Mouse (Mus musculus): ENCODE data around the gene Clic4.
"Not testable (repeated sequence)": the region's sequence is repeated elsewhere in the genome, so short reads cannot be mapped to it uniquely, and the experiment has no call there.

Clic4 gene

GRCm38 (mm10) chr4:135230661-135231060 lies 42.0 kb downstream of the Clic4 start:
- DNase-seq: no peak

DNA sequence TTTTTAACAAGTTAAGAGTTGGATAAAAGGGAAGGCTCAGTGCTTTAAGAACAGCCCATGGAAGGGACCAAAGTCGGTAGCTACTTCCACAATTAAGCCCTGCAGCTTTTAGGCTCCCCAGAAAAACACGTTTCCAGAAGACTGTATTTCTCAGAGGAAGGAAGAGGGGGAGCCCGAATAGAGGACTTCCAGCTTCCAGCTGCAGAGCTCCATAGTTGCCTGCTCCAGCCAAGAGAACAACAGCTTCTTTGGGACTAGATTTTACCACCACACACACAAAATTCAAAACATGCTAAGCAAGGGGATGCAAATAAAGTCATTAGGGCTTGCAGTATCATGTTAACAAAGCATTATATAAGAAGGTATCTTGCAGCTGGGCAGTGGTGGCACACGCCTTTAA lies 42.7 kb downstream of the Clic4 start:
- no peak for DNase-seq

DNA sequence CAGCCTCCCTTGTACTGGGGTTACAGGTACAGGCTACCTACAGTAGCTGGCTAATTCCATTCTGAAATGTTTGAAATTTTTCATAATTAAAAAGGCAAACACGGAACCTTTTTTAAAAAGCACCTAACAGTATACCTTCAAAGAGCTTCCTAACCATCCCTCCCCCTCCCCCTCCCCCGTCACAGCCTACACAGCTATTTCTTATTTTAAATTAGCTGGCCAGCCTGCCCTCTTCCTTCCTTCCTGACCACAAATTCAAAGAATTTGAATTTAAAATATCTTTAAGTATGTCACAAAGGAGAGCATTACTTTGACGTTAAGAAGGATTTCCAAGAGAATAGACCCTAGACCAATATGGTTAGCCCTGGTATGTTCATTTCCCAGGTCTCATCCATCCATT lies 44.5 kb downstream of the Clic4 start:
- DNase-seq: no peak

DNA sequence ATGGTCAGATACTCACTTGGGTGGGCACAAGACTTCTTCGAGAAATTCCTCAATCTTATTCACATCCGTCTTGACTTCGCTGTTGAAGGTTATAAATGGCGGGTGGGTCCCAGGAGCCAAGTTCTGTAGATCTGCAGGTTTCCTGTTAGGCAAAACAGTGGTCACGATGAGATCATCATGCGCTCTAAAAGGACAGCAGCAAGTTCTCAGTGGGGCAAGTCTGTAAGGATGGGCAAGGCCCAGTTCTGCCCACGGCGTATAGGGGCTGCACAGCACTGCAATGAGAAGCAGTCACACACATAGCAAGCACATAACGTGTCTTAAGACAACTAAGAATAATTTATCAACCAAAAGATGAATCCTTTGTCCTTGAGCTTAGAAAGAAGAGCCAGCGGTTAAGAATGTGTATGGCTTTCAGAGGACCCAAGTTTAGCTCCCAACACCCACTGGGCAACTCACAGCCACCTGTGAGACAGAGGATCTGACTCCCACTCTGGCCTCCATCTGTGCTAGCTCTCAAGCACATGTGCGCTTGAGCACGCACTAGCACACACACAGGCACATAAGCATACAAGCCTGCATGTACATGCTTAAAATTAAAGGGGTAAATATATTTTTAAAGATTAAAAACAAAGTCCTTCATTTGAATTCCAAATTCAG lies 46.5 kb downstream of the Clic4 start:
- no peak for DNase-seq

- DNase-seq: no peak
These were observed 48.8 kb downstream of the Clic4 start for GRCm38 (mm10) chr4:135223808-135224207.

GRCm38 (mm10) chr4:135221632-135222407 lies 50.8 kb downstream of the Clic4 start:
- no peak for DNase-seq

GRCm38 (mm10) chr4:135220641-135221040 lies 52.0 kb downstream of the Clic4 start:
- DNase-seq: no peak

- peak; percentile 90 for DNase-seq
These were observed 53.0 kb downstream of the Clic4 start for GRCm38 (mm10) chr4:135219652-135220051.

DNA sequence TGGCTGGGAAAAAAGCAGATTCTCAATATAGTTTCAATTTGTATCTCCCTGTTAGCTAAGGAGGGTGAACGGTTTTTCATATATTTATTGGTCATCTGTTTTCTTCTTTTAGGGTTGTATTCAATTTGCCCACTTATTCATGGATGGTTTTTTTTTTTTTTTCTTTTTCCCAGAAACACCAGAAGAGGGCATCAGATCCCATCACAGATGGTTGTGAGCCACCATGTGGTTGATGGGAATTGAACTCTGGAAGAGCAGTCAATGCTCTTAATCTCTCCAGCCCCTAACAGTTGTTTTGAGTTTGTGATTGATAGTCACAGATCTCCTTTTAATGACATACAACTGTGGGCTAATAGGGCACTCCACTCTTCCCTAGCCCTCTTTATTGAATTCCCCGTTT lies 62.8 kb downstream of the Clic4 start:
- DNase-seq: no peak

DNA sequence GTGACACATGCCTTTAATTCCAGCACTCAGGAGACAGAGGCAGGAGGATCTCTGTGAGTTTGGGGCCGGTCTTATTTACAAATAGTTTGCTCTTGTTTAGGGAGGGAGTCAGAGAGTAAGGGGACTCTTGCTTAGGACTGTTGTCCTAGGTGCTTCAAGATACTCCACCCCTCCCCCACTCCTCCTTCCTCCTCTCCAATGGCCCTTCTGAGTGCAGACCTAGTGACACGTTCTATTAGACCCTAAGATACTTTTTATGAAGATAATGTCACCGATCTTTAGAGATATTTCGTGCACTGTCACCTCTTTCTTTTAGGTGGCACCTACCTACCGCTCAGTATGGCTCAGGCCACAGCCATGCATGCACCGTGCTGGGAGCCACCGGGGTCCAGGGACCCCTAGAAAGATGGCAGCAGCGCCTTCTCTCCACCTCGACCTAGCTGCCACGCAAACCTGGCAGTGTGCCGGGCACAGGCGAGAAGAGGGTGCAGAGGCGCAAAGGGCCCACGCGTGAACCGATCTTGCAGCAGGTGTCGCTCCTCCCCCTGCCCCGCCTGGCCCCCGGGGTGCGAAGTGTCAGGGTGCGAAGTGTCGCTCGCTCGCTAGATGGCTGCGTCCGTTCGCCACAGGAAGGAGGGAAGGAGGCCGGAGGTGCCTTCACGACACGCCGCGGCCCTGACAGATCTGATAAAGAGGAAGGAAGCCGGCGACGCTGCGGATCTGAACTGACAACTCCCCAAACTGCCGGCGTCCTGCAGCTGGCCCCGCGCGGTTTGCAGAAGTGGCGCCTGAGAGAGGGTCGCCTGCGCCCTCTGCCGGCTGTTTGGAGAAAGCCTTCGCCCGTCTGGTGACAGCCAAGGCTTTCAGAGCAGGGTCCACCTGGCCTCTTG lies 66.7 kb downstream of the Clic4 start:
- DNase-seq: peak; percentile 86

DNA sequence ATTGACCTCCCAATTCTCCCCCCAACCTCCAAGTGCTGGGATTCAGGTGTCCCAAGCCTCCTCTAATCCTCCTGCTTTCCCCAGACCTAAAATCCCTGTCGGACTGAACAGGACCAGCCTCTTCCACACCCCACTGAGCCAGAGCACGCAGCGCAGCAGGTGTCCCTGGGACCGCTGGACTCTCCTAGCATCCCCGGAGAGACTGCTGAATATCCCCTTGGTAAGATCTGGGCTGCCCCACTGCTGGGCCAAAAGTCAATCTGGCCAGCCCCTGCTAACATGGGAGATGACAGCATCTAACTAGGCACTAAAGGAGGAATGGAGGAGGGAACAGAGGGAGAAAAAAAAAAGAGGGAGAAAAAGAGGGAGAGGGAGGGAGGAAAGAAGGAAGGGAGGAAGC lies 67.4 kb downstream of the Clic4 start:
- no peak for DNase-seq

- no peak for DNase-seq
These were observed 67.9 kb downstream of the Clic4 start for GRCm38 (mm10) chr4:135204666-135205065.

GRCm38 (mm10) chr4:135203806-135204560 lies 68.6 kb downstream of the Clic4 start:
- DNase-seq: no peak

- DNase-seq: no peak
These were observed 69.3 kb downstream of the Clic4 start for GRCm38 (mm10) chr4:135203279-135203678.

DNA sequence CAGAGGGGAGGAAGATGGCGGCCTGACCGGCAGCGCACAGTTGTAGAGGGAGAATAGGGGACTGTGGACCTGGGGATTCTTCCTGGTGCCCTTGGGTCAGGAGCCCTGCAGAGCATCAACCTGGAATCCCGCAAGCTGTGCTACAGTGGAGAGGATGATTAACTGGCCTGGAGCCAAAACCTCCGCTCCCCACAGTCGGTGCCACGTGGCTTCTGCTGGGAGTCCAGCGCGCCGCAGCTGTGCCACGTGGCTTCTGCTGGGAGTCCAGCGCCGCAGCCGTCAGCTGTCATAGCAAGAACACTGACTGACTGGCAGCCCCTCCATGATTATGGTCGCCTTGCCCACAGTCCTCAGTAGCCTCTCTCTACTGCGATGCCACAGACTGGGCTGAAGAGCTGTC lies 70.8 kb downstream of the Clic4 start:
- DNase-seq: no peak

GRCm38 (mm10) chr4:135197857-135198256 lies 74.8 kb downstream of the Clic4 start:
- DNase-seq: no peak

DNA sequence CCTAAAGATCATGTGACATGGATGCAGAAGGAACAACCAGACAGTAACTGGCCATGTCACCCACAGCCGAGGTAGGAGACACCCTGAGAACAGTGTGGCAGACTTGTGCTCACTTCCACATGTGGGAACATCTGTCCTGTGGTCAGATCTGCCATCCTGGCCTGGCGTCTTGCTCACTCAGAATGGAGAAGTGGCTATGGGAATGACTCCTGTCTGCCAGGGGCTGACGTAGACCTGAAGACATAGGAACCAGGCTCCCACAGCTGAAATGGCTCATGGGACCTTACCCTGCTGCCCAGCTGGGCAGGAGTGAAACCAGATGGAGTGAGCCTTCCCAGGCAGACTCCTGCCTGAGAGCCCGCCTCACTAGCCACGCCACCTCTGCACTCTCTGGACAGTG lies 79.8 kb downstream of the Clic4 start:
- DNase-seq: no peak

DNA sequence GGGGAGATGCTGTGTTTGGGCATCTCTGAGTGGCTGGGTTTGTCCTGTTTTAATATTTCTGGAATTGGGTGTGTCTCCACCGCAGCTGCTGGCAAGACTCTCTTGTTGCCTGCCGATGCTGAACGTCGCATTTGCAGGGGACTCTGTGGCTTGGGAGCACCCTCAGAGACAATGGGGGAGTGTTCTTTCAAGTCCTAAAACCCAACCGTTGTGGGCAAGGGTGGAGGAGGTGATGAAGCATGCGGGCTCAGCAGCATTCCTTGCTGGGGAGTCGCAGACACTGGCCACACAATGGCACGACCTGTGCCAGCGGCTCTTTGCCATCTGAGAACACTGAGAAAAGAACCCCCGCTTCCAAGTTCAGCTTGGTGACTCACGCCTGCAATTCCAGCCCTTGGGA lies 81.0 kb downstream of the Clic4 start:
- DNase-seq: no peak

DNA sequence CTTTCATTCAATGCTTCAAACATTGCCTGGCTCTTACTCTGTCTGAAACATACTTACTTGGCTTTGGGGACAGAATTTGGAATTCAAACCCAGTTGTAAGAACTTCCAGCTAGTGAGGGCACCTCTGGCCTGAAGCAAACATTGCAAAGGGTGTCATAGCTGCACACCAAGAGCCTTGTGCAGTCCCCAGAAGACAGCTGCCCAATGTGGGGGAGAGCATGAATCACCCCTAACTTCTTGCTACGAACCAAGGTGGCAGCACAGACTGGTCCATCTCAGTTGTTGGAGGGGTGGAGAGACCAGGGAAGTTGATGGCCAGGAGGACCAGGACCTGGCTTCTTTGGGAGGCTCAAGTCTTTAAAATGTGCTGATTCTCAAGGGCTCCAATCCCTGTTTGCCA lies 81.4 kb downstream of the Clic4 start:
- DNase-seq: no peak

DNA sequence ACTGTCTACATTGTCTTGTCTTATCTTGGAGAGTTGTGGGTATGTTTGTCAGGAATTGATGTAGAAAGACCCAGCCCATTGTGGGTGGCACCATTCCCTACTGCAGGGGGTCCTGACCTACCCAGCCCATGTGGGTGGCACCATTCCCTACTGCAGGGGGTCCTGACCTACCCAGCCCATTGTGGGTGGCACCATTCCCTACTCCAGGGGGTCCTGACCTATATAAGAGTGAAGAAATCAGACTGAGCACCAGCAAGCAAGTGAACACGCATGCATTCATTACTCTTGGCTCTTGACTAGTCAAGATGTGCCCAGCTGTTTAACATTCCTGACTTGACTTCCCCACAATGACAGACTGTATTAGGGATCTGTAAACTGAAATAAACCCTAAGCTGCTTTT lies 82.2 kb downstream of the Clic4 start:
- no peak for DNase-seq

DNA sequence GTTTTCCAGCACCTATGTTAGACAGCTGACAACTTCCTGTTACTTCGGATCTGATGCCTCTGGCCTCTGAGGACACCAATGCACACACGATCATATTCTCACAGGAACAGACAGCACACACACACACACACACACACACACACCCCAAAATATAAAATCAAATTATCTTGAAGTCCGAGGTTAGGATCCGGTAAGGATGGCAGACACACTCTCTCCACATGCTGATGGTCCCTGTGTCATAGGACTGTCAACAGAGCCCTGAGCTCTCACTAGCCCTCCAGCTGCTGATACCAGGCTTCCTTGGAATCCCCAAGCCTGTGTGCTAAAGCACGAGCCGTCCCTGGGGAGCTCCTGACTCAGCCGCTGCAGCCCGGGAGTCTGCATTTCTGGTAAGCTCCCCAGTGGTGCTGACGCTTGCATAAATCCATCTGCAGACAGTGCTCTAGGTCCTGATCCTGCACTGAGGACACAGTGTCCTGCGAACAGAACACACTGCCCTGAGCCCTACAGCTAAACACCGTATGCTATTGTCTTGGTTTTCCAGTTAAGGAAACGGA lies 83.1 kb downstream of the Clic4 start:
- DNase-seq: no peak

DNA sequence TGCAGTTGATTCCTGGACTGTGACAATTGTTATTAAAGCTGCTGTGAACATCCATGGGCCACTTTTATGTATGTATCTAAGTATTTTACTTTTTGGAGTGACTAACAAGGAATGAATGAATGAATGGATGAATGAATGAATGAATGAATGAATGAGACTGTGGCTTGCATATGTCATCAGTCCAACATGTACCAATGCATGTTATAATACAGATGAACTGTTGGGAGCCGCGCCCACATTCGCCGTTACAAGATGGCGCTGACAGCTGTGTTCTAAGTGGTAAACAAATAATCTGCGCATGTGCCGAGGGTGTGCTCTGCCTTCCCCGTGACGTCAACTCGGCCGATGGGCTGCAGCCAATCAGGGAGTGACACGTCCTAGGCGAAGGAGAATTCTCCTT lies 88.3 kb downstream of the Clic4 start:
- DNase-seq: not testable (repeated sequence)

GRCm38 (mm10) chr4:135181819-135182218 lies 90.8 kb downstream of the Clic4 start:
- no peak for DNase-seq

Measured in right cerebral cortex, postnatal 14 days (tissue).